Mouse (Mus musculus) spleen, adult 2 months (tissue): Measurements from ENCODE around the gene Abhd6. TPM values are rescaled to one million over a fixed set of nuclear protein-coding genes. Genes with fewer than 3 reads are reported as not detected.

ENCODE experiments used
- DNase-seq, 2 experiments: peaks; one replicate each; pipeline versions ENCODE4 v3.0.0 to v3.0.0-alpha.2; 2012 to 2021; ENCODE audit warnings: low spot score in 2 of 2, low read depth in 1 of 2
- H3K27ac ChIP-seq: fragments of 200-500 bp; 2 replicates; pipeline ENCODE4 v1.5.1; 2012; ENCODE audit warnings: low read length, inconsistent platforms; ENCODE audit not compliant: insufficient read depth
- H3K27me3 ChIP-seq: fragments of 200-500 bp; 2 replicates; pipeline ENCODE4 v1.6.1; 2012; ENCODE audit warnings: mild to moderate bottlenecking, moderate library complexity, low read length, inconsistent platforms; ENCODE audit not compliant: control insufficient read depth, insufficient read depth
- H3K36me3 ChIP-seq: fragments of 200-500 bp; 2 replicates; pipeline ENCODE4 v1.6.1; 2012; ENCODE audit warnings: mild to moderate bottlenecking, low read length, inconsistent platforms; ENCODE audit not compliant: control insufficient read depth, insufficient read depth
- H3K4me1 ChIP-seq: fragments of 200-500 bp; 2 replicates; pipeline ENCODE4 v1.6.1; 2011; ENCODE audit warnings: inconsistent platforms; ENCODE audit not compliant: control insufficient read depth, insufficient read depth, insufficient read length
- H3K4me3 ChIP-seq: fragments of 200-500 bp; 2 replicates; pipeline ENCODE4 v1.5.1; 2011; ENCODE audit warnings: mild to moderate bottlenecking, inconsistent platforms; ENCODE audit not compliant: insufficient read depth, insufficient read length; ENCODE audit errors: extremely low read depth
- CTCF ChIP-seq: fragments of 200-500 bp; IDR thresholded peaks from 2 replicates; pipeline ENCODE4 v1.5.1; 2011; ENCODE audit warnings: mild to moderate bottlenecking, inconsistent platforms; ENCODE audit not compliant: insufficient read depth, insufficient read length, insufficient replicate concordance; ENCODE audit errors: extremely low read depth
- POLR2A ChIP-seq: fragments of 200-500 bp; IDR thresholded peaks from 2 replicates; pipeline ENCODE4 v1.6.1; 2011; ENCODE audit warnings: low read depth, low read length, inconsistent platforms
- WGBS: fragments of 180-500 bp; shearing (Covaris S2); methylation state at CpG from one replicate; pipeline ENCODE4 v1.1.7; 2018; 5-methylcytosine and 5-hydroxymethylcytosine counted together
- polyA plus RNA-seq: library from polyadenylated mRNA; depleted of rRNA; stranded (reverse); fragments of >200 nt; gene quantifications from 2 replicates; pipeline ENCODE4 v1.2.3, GENCODE M21; 2012

The Abhd6 gene
- polyA plus RNA-seq, 1 experiment: 8.6 TPM

DNA sequence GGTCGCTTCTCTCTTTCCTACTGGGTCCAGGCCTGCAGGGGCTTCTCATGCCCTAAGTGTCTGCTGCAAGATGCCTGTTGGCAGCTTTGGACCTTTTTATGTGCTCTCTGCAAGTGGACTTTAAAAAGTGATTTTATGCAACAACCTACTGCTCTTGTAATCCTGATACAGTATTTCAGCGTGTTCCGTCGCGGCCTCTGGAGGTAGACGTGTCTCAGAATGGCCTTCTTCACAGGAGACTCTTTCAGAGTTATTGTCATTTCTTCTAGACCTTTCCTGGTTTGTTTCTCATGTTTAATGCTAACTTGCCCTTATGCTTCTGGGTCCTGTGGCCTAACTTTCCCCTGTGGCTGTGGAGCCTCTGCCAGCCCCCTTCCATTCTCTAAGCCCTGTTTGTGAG lies 13.1 kb downstream of the Abhd6 start:
- WGBS: 93% methylated on average over 6 of the region's 6 CpGs
- DNase-seq: no peak

DNA sequence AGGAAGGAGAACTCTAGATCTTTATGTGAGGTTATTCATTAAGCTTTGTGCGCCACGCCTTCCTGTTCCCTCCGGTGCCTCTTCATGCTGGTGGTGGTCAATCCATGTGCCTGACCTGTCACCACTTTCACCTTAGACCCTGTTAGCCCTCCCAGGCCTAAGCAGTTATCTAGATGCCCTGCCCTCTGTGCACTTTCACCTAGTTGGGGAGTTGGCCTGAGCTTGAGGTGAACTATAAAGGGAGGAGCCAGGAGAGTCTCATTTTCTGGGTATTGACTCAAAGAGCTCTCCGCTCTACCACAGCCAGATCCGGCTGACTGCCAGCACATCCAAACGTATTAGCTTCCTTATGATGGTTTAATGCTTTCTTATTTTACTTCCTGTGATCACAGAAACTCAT lies 13.6 kb downstream of the Abhd6 start:
- Histone ChIP-seq H3K27ac (no peak overlapping the region), H3K27me3 (no peaks in the 10 kb centered on the region), H3K36me3 (no peaks in the 10 kb centered on the region), H3K4me3 (no peak overlapping the region), H3K4me1 (no peaks in the 10 kb centered on the region)
- 84% methylated on average over 6 of the region's 6 CpGs for WGBS
- no peak for DNase-seq
- no peak for TF ChIP-seq POLR2A
- no peak for TF ChIP-seq CTCF

More for the DNA sequence above, 13.1 kb downstream of the Abhd6 start:
- Histone ChIP-seq H3K27ac (no peak overlapping the region), H3K36me3 (no peaks in the 10 kb centered on the region), H3K4me3 (no peak overlapping the region), H3K4me1 (no peaks in the 10 kb centered on the region), H3K27me3 (no peaks in the 10 kb centered on the region)
- TF ChIP-seq POLR2A (no peak), CTCF (no peak)

DNA sequence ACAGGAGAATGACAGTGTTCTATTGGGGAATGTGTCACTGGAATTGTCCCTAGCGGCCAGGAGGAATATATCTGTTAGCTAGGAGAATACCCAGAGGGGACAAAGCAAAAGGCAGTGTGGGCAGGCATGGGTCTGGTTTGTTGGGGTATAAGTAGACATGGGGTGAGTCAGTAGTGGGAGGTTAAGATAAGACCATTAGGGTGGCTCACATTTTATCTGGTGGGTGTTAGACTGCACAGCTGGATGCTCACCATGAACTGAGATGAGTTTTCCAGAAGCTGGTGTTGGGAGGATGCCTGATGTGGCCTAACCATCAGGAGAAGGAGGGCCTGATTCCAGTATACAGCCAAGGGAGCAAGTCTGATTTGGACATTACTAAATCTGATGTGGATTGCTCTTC lies 14.2 kb downstream of the Abhd6 start:
- H3K27ac ChIP-seq: no peak overlapping the region
- no peak for DNase-seq
- no peak for TF ChIP-seq CTCF
- no peak for TF ChIP-seq POLR2A
- H3K4me3 ChIP-seq: no peak overlapping the region
- WGBS: 88% methylated on average over 1 of the region's 1 CpGs
- no peaks in the 10 kb centered on the region for H3K4me1 ChIP-seq
- H3K27me3 ChIP-seq: no peaks in the 10 kb centered on the region
- H3K36me3 ChIP-seq: no peaks in the 10 kb centered on the region

DNA sequence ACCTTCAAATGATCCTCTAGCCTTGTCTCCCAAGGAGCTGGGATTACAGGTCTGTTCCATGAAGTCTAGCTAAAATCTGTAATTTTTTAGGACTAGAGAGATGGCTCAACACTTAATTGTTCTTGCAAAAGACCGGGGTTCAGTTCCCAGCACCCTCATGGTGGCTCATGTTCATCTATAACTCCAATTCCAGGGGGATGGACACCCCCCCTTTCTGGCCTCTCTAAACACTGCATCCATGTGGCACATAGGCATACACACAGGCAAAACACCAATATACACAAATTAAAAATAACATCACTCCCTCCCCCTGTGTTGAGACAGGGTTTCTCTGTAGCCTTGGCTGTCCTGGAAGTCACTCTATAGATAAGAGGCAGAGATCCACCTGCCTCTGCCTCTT lies 17.3 kb downstream of the Abhd6 start:
- Histone ChIP-seq H3K36me3 (no peaks in the 10 kb centered on the region), H3K4me1 (no peaks in the 10 kb centered on the region), H3K4me3 (no peak overlapping the region), H3K27me3 (no peaks in the 10 kb centered on the region), H3K27ac (no peak overlapping the region)
- no peak for DNase-seq
- TF ChIP-seq POLR2A (no peak), CTCF (no peak)
- 84% methylated on average over 1 of the region's 1 CpGs for WGBS

DNA sequence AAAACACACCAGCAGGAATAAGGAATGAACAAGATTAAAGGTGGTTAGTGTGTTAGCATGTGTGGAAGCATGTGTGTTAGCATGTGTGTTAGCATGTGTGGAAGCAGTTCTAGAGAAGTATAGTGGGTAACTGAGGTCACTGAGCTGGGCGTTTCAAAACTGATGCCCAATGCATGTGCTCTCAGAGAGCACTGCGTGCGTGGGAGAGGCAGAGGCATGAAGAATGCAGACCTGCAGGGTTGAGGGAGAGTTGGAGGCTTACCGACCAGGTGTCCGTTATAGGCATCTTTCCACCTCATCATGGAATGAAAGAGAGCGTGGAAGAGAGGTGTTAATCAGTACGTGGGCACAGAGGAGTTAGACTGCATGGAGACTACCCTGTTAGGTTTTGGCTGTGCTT lies 17.8 kb downstream of the Abhd6 start:
- no peak overlapping the region for H3K27ac ChIP-seq
- WGBS: 92% methylated on average over 7 of the region's 7 CpGs
- no peaks in the 10 kb centered on the region for H3K36me3 ChIP-seq
- no peaks in the 10 kb centered on the region for H3K4me1 ChIP-seq
- TF ChIP-seq POLR2A: no peak
- TF ChIP-seq CTCF: no peak
- DNase-seq: no peak
- H3K4me3 ChIP-seq: no peak overlapping the region
- H3K27me3 ChIP-seq: no peaks in the 10 kb centered on the region

DNA sequence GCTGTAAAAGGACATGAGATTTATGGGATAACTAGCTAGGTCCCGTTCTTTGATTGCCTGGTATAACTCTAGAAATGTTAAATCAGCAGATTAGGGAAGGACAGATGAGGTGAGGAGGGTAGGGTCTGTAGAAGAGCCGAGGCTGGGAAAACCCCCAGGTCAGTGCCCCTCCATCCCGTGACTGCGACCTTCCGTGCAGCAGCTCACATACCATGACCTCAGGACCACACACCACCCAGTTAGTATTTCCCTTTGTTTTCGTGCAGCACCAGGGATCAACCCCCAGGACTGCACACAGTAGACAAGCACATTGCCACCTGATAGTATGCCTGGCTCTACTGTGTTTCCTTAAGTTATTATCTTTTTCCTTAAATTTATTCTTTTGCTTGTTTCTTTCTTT lies 21.8 kb downstream of the Abhd6 start:
- WGBS: 92% methylated on average over 6 of the region's 6 CpGs
- no peak overlapping the region for H3K4me3 ChIP-seq
- H3K27ac ChIP-seq: no peak overlapping the region
- no peak for DNase-seq
- TF ChIP-seq POLR2A (no peak), CTCF (no peak)
- H3K27me3 ChIP-seq: no peaks in the 10 kb centered on the region
- H3K4me1 ChIP-seq: no peaks in the 10 kb centered on the region
- H3K36me3 ChIP-seq: no peaks in the 10 kb centered on the region

DNA sequence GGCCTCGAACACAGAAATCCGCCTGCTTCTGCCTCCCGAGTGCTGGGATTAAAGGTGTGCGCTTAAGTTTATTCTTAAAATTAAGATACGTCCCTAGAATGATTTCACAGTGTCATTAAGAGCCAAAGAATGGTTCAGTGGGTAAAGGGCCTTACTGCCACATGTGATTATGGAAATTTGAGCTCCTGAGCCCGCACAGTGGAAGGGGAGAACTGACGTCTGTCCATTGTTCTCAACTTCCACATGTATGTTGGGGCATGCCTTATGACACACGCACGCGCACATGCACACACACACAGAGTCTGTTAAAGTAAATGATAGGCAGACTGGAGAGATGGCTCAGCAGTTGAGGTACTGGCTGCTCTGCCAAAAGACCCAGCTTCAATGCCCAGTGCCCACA lies 22.2 kb downstream of the Abhd6 start:
- no peak for DNase-seq
- H3K4me1 ChIP-seq: no peaks in the 10 kb centered on the region
- no peaks in the 10 kb centered on the region for H3K27me3 ChIP-seq
- TF ChIP-seq CTCF: no peak
- no peak for TF ChIP-seq POLR2A
- no peaks in the 10 kb centered on the region for H3K36me3 ChIP-seq
- H3K4me3 ChIP-seq: no peak overlapping the region
- H3K27ac ChIP-seq: no peak overlapping the region
- WGBS: 92% methylated on average over 10 of the region's 10 CpGs
